Mouse (Mus musculus): ENCODE results near the gene Klf2. TPM values are rescaled to one million over a fixed set of nuclear protein-coding genes. Genes with fewer than 3 reads are reported as not detected.
A peak's percentile ranks its signal among the peaks of the same experiment; 100 is the strongest.

The Klf2 gene
- polyA plus RNA-seq, 1 experiment from 2014 or later, result 4.3 TPM

- no peak overlapping the region for H3K9ac ChIP-seq (replicated peaks)
- no peaks in the 10 kb centered on the region for H3K9me3 ChIP-seq
- peaks cover 88% of the 10 kb centered on the region for H3K36me3 ChIP-seq
- no peaks in the 10 kb centered on the region for H3K27me3 ChIP-seq
- no peaks in the 10 kb centered on the region for H3K4me1 ChIP-seq (replicated peaks)
- no peak overlapping the region for H3K4me2 ChIP-seq (replicated peaks)
- ATAC-seq, result no peak
- 82% methylated on average over 4 of the region's 4 CpGs for WGBS
- H3K27ac ChIP-seq, result no peak overlapping the region
- H3K4me3 ChIP-seq (replicated peaks), result no peak overlapping the region
Observed at GRCm38 (mm10) chr8:72343725-72344124, 24.9 kb downstream of the Klf2 start.

DNA sequence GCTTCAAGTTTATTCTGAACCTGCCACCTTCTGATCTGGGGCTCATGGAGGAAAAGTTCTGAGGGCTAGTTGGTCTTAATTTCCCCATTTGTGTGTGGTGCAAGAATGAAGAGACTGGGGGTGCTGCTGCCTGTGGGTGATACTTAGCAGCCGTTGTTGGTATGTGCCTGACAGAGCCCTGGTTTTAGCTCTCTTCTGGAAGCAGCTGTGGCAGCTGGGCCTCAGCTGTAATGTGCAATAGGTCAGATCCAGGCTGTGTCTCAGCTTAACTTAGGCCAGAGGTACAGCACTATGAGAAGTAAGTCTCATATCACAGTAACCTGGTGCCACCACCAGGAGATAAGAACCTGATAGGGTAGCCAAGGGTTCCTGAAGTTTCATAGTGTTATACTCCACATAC is 28.7 kb downstream of the Klf2 start:
- Histone ChIP-seq H3K27ac (no peak overlapping the region), H3K9me3 (no peaks in the 10 kb centered on the region), H3K4me2 (replicated peaks) (no peak overlapping the region), H3K9ac (replicated peaks) (no peak overlapping the region), H3K4me3 (replicated peaks) (no peak overlapping the region), H3K36me3 (peaks cover 64% of the 10 kb centered on the region), H3K27me3 (no peaks in the 10 kb centered on the region), H3K4me1 (replicated peaks) (no peaks in the 10 kb centered on the region)
- 96% methylated on average over 1 of the region's 1 CpGs for WGBS
- ATAC-seq, result no peak

GRCm38 (mm10) chr8:72348114-72348513 is 29.3 kb downstream of the Klf2 start:
- WGBS, result 96% methylated on average over 2 of the region's 2 CpGs
- peaks cover 66% of the 10 kb centered on the region for H3K36me3 ChIP-seq
- H3K4me3 ChIP-seq (replicated peaks), result no peak overlapping the region
- H3K4me2 ChIP-seq (replicated peaks), result no peak overlapping the region
- no peak overlapping the region for H3K9ac ChIP-seq (replicated peaks)
- no peaks in the 10 kb centered on the region for H3K4me1 ChIP-seq (replicated peaks)
- H3K9me3 ChIP-seq, result no peaks in the 10 kb centered on the region
- ATAC-seq, result no peak
- H3K27me3 ChIP-seq, result no peaks in the 10 kb centered on the region
- H3K27ac ChIP-seq, result no peak overlapping the region

DNA sequence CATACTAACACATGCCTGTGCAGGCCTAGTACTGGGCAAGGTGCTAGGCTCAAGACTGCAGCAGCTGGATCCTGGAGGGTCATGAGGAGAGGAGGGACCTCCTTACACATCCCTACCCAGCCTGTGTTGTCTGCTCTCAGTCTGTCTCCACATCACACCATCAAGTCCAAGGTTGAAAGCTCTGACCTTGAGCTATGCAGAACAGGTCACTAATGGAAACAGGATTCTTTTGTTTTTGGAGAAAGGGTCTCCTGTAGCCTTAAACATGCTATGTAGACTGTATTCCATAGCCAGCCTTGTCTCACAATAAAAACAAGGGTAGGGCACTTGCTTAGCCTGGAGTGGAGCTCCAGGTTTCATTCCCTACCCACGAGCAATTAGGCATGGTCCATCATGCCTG is 30.1 kb downstream of the Klf2 start:
- Histone ChIP-seq H3K4me3 (replicated peaks) (no peak overlapping the region), H3K27ac (no peak overlapping the region), H3K9ac (replicated peaks) (no peak overlapping the region), H3K36me3 (peaks cover 67% of the 10 kb centered on the region), H3K27me3 (no peaks in the 10 kb centered on the region), H3K4me2 (replicated peaks) (no peak overlapping the region), H3K9me3 (no peaks in the 10 kb centered on the region), H3K4me1 (replicated peaks) (no peaks in the 10 kb centered on the region)
- no peak for ATAC-seq
- WGBS, result 83% methylated on average over 1 of the region's 1 CpGs

DNA sequence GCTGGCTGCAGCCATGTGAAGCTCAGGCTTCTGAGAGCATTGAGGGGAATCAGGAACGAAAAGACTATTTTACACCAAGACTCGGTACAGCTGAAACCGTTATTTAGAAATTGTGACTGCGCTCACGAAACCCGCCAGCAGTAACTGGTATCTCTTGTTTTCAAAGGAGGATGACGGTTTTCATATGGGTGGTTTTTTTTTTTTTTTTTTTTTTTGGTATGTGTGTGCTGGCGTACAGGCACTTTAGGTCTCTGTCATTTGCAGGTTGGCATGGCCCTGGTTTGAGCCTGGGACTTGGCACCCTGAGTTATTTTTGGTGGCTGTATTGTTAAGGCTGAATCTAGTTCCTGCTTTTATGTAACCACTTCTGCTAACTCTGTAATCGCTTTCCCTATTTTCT is 31.0 kb downstream of the Klf2 start:
- H3K36me3 ChIP-seq, result peaks cover 68% of the 10 kb centered on the region
- WGBS, result 93% methylated on average over 9 of the region's 9 CpGs

DNA sequence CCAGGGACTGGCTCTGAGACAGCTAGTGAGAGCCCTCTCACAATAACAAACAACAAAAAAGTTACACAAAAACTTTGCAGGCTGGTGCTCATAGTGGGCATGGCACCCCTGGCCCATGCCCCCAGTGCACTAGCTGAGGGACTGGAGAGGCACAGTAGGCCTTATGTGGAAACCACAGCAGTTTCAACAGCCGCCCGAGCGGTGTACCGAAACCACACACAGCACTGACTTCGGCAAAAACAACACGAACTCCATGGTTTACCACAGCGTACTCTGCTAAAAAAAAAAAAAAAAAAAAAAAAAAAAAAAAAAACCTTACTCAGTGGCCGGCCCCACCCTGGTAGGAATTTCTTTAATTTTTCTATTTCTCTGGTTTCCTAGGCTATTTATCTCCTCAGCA is 31.9 kb downstream of the Klf2 start:
- H3K36me3 ChIP-seq, result peaks cover 67% of the 10 kb centered on the region

More for the DNA sequence above, 31.0 kb downstream of the Klf2 start:
- Histone ChIP-seq H3K9ac (replicated peaks) (no peak overlapping the region), H3K27me3 (no peaks in the 10 kb centered on the region), H3K4me2 (replicated peaks) (no peak overlapping the region), H3K27ac (no peak overlapping the region), H3K9me3 (no peaks in the 10 kb centered on the region), H3K4me3 (replicated peaks) (no peak overlapping the region), H3K4me1 (replicated peaks) (no peaks in the 10 kb centered on the region)
- ATAC-seq, result no peak

DNA sequence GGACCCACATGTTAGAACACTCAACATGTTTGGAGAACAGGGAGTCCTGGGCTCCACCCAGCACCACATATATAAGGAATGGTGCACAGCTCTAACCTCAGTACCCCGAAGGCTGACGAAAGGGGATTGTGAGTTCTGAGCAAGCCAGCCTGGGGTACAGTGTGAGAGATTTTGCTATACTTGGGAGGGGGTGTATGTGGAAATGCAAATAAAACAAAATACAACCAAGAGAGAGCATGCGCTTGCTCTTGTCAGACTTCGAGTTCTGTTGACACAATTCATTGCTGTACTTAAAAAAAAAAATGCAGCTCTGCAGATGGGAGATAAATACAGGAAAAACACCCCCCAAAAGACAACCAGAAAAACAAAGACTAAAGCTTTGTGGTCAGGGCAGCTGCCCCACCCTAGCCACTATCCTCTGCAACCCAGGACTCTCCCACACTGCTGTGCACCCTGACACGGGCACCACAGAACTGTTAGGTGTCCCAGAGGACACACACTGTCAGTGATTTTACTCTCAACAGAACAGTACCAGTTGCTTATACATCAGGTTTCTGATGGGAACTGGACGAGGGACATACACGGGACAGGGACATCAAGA is 32.7 kb downstream of the Klf2 start:
- no peak overlapping the region for H3K4me3 ChIP-seq (replicated peaks)
- peaks cover 67% of the 10 kb centered on the region for H3K36me3 ChIP-seq
- no peak overlapping the region for H3K27ac ChIP-seq
- H3K9me3 ChIP-seq, result no peaks in the 10 kb centered on the region
- H3K4me2 ChIP-seq (replicated peaks), result no peak overlapping the region
- 95% methylated on average over 7 of the region's 7 CpGs for WGBS
- ATAC-seq, result no peak
- no peak overlapping the region for H3K9ac ChIP-seq (replicated peaks)
- no peaks in the 10 kb centered on the region for H3K4me1 ChIP-seq (replicated peaks)
- no peaks in the 10 kb centered on the region for H3K27me3 ChIP-seq

More for the DNA sequence above, 31.9 kb downstream of the Klf2 start:
- H3K9ac ChIP-seq (replicated peaks), result no peak overlapping the region
- no peaks in the 10 kb centered on the region for H3K27me3 ChIP-seq
- ATAC-seq, result no peak
- H3K9me3 ChIP-seq, result no peaks in the 10 kb centered on the region
- 92% methylated on average over 8 of the region's 8 CpGs for WGBS
- H3K4me1 ChIP-seq (replicated peaks), result no peaks in the 10 kb centered on the region
- no peak overlapping the region for H3K4me2 ChIP-seq (replicated peaks)
- H3K4me3 ChIP-seq (replicated peaks), result no peak overlapping the region
- H3K27ac ChIP-seq, result no peak overlapping the region

DNA sequence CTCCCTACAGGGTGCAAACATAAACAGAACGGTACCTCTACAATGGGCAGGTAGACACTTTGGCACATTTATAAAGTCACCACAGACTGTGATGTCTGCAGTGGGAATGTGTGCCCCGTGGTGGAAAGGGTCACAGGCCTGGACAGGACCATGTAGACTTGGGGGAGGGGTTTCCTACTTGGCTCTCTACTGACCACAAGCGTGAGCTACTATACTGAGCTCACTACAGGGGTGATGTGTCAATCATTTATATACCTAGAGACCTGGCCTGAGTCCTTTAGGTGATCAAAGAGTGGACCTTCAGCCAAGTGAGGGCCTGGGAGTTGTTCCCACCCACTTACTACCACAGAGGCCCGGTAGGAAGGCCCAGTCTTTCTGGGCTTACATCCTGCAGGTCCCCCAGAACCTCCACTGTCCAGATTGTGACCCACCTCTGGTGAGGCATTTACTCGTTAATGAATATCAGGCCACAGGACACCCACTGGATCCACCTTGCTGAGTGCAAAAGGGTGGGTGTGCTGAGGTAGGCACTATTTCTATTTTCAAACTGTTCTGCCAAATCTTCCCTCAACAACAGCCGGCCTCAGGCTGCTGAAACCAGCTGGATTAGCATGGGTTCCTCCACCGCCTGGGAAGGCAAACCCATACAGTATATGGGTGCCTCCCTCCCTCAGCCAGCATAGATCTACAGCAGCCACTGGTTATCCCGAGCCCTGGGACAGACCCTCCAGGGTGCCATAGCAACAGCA is 34.3 kb downstream of the Klf2 start:
- Histone ChIP-seq H3K27me3 (no peaks in the 10 kb centered on the region), H3K4me3 (replicated peaks) (no peak overlapping the region), H3K36me3 (peaks cover 70% of the 10 kb centered on the region), H3K27ac (no peak overlapping the region), H3K4me1 (replicated peaks) (no peaks in the 10 kb centered on the region), H3K9me3 (no peaks in the 10 kb centered on the region), H3K9ac (replicated peaks) (no peak overlapping the region), H3K4me2 (replicated peaks) (no peak overlapping the region)
- ATAC-seq, result peak; percentile 63
- WGBS, result 86% methylated on average over 8 of the region's 8 CpGs

DNA sequence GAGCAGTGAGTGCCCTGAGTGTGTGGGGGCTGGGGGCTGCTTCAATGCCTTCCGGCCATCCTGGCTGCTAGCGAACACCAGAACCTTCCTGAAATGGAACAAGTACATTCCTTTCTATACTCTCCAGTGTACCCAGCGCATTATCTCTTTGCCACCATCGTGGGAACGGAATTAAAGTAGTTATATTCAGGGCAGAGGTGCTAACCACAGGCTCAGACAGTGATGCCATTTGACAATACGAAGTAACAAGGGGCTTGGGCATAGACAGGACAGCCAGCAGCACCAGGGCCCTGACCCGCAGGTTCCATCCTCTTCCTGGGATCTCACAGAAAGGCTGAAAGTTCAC is 34.8 kb downstream of the Klf2 start:
- H3K9me3 ChIP-seq, result no peaks in the 10 kb centered on the region
- no peak overlapping the region for H3K27ac ChIP-seq
- H3K36me3 ChIP-seq, result peaks cover 74% of the 10 kb centered on the region
- no peak for ATAC-seq
- no peak overlapping the region for H3K9ac ChIP-seq (replicated peaks)
- no peaks in the 10 kb centered on the region for H3K27me3 ChIP-seq
- H3K4me2 ChIP-seq (replicated peaks), result no peak overlapping the region
- H3K4me1 ChIP-seq (replicated peaks), result no peaks in the 10 kb centered on the region
- no peak overlapping the region for H3K4me3 ChIP-seq (replicated peaks)
- WGBS, result 90% methylated on average over 7 of the region's 7 CpGs

- WGBS, result 92% methylated on average over 11 of the region's 11 CpGs
- peaks cover 76% of the 10 kb centered on the region for H3K36me3 ChIP-seq
- H3K4me2 ChIP-seq (replicated peaks), result no peak overlapping the region
- H3K9ac ChIP-seq (replicated peaks), result no peak overlapping the region
- no peaks in the 10 kb centered on the region for H3K27me3 ChIP-seq
- ATAC-seq, result no peak
- no peaks in the 10 kb centered on the region for H3K9me3 ChIP-seq
- H3K4me3 ChIP-seq (replicated peaks), result no peak overlapping the region
- no peaks in the 10 kb centered on the region for H3K4me1 ChIP-seq (replicated peaks)
- H3K27ac ChIP-seq, result no peak overlapping the region
Observed at GRCm38 (mm10) chr8:72354272-72354671, 35.4 kb downstream of the Klf2 start.

DNA sequence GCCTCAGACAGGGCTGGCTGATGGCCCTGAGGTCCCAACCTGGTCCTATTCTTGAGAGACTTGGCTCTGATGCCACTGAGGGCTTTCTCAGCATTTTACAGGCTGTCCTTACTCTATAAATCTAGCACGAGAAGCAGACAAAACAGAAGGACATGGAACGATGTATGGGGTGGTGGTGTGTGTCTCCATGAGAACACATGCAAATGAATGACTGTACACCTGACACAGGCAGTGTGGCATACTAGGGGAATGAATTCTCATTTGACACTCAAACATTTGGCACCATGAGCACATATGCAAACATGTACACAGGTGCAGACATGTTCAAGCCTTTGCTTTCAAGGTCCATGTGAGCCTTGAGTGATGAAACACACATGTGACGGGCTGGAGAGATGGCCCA is 37.8 kb downstream of the Klf2 start:
- Histone ChIP-seq H3K9ac (replicated peaks) (no peak overlapping the region), H3K27me3 (no peaks in the 10 kb centered on the region), H3K4me2 (replicated peaks) (no peak overlapping the region), H3K36me3 (peaks cover 96% of the 10 kb centered on the region), H3K4me3 (replicated peaks) (no peak overlapping the region), H3K9me3 (no peaks in the 10 kb centered on the region), H3K27ac (no peak overlapping the region), H3K4me1 (replicated peaks) (no peaks in the 10 kb centered on the region)
- 98% methylated on average over 3 of the region's 3 CpGs for WGBS
- no peak for ATAC-seq

- Histone ChIP-seq H3K9me3 (no peaks in the 10 kb centered on the region), H3K9ac (replicated peaks) (no peak overlapping the region), H3K4me1 (replicated peaks) (no peaks in the 10 kb centered on the region), H3K27me3 (no peaks in the 10 kb centered on the region), H3K4me2 (replicated peaks) (no peak overlapping the region), H3K36me3 (peaks cover 97% of the 10 kb centered on the region), H3K4me3 (replicated peaks) (no peak overlapping the region), H3K27ac (no peak overlapping the region)
- no peak for ATAC-seq
Observed at GRCm38 (mm10) chr8:72360162-72360561, 41.3 kb downstream of the Klf2 start.

DNA sequence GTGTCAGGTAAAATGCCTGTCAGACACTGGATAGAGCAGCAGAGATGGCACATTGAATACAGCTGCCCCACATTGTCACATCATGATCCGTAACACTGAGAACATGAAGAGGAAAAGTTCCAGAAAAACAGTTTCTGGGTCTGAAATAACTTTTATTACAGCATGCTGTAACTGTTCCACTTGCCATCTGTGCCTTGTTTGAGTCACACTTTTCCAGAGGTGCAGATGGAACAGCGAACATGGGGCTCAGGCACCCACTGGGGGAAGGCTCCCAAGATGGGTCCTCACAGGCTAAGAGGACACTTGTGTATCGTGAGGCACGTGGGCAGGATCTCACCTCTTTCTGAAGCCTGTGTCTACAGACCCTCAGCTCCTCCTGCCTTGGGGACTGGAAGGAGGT is 43.9 kb downstream of the Klf2 start:
- Histone ChIP-seq H3K4me2 (replicated peaks) (no peak overlapping the region), H3K36me3 (peaks cover 97% of the 10 kb centered on the region), H3K4me3 (replicated peaks) (no peak overlapping the region), H3K27ac (no peak overlapping the region), H3K27me3 (no peaks in the 10 kb centered on the region), H3K9me3 (no peaks in the 10 kb centered on the region), H3K9ac (replicated peaks) (no peak overlapping the region), H3K4me1 (replicated peaks) (no peaks in the 10 kb centered on the region)
- WGBS, result 96% methylated on average over 4 of the region's 4 CpGs
- no peak for ATAC-seq
